Mouse (Mus musculus) spleen, adult 2 months (tissue): Measurements from ENCODE around the gene Zbtb16. TPM values are rescaled to one million over a fixed set of nuclear protein-coding genes. Genes with fewer than 3 reads are reported as not detected.

Source experiments
- DNase-seq, 2 experiments: peaks; one replicate each; pipeline versions ENCODE4 v3.0.0 to v3.0.0-alpha.2; 2012 to 2021; ENCODE audit warnings: low spot score in 2 of 2, low read depth in 1 of 2
- H3K27ac ChIP-seq: fragments of 200-500 bp; 2 replicates; pipeline ENCODE4 v1.5.1; 2012; ENCODE audit warnings: low read length, inconsistent platforms; ENCODE audit not compliant: insufficient read depth
- H3K27me3 ChIP-seq: fragments of 200-500 bp; 2 replicates; pipeline ENCODE4 v1.6.1; 2012; ENCODE audit warnings: mild to moderate bottlenecking, moderate library complexity, low read length, inconsistent platforms; ENCODE audit not compliant: control insufficient read depth, insufficient read depth
- H3K36me3 ChIP-seq: fragments of 200-500 bp; 2 replicates; pipeline ENCODE4 v1.6.1; 2012; ENCODE audit warnings: mild to moderate bottlenecking, low read length, inconsistent platforms; ENCODE audit not compliant: control insufficient read depth, insufficient read depth
- H3K4me1 ChIP-seq: fragments of 200-500 bp; 2 replicates; pipeline ENCODE4 v1.6.1; 2011; ENCODE audit warnings: inconsistent platforms; ENCODE audit not compliant: control insufficient read depth, insufficient read depth, insufficient read length
- H3K4me3 ChIP-seq: fragments of 200-500 bp; 2 replicates; pipeline ENCODE4 v1.5.1; 2011; ENCODE audit warnings: mild to moderate bottlenecking, inconsistent platforms; ENCODE audit not compliant: insufficient read depth, insufficient read length; ENCODE audit errors: extremely low read depth
- CTCF ChIP-seq: fragments of 200-500 bp; IDR thresholded peaks from 2 replicates; pipeline ENCODE4 v1.5.1; 2011; ENCODE audit warnings: mild to moderate bottlenecking, inconsistent platforms; ENCODE audit not compliant: insufficient read depth, insufficient read length, insufficient replicate concordance; ENCODE audit errors: extremely low read depth
- POLR2A ChIP-seq: fragments of 200-500 bp; IDR thresholded peaks from 2 replicates; pipeline ENCODE4 v1.6.1; 2011; ENCODE audit warnings: low read depth, low read length, inconsistent platforms
- WGBS: fragments of 180-500 bp; shearing (Covaris S2); methylation state at CpG from one replicate; pipeline ENCODE4 v1.1.7; 2018; 5-methylcytosine and 5-hydroxymethylcytosine counted together
- polyA plus RNA-seq: library from polyadenylated mRNA; depleted of rRNA; stranded (reverse); fragments of >200 nt; gene quantifications from 2 replicates; pipeline ENCODE4 v1.2.3, GENCODE M21; 2012

Gene Zbtb16
- polyA plus RNA-seq, 1 experiment: 2.5 TPM

DNA sequence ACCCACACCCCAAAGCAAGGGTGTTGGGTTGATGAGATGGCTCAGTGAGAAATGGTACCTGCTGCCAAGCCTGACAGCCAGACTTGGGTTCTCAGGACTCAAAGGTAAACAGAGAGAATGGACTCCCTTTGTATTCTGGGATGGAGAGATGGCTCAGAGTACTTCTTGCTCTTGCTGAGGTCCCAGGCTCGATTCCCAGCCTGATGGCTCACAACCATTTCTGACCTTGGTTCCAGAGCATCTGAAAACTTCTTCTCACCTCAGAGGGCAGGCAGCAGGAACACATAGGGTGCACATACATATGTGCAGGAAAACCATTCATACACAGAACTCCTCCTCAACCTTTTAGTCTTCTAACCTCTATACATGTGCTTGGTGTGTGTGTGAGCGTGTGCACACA lies 185.2 kb downstream of the Zbtb16 start:
- TF ChIP-seq POLR2A (no peak), CTCF (no peak)
- Histone ChIP-seq H3K27ac (no peak overlapping the region), H3K4me3 (no peak overlapping the region), H3K36me3 (no peaks in the 10 kb centered on the region), H3K27me3 (peaks cover 6% of the 10 kb centered on the region; the same call in 1 of the 2 replicates), H3K4me1 (0 out of 2 replicates have a peak, but pooled peaks cover 2% of the 10 kb centered on the region)
- 85% methylated on average over 2 of the region's 2 CpGs for WGBS
- no peak for DNase-seq

DNA sequence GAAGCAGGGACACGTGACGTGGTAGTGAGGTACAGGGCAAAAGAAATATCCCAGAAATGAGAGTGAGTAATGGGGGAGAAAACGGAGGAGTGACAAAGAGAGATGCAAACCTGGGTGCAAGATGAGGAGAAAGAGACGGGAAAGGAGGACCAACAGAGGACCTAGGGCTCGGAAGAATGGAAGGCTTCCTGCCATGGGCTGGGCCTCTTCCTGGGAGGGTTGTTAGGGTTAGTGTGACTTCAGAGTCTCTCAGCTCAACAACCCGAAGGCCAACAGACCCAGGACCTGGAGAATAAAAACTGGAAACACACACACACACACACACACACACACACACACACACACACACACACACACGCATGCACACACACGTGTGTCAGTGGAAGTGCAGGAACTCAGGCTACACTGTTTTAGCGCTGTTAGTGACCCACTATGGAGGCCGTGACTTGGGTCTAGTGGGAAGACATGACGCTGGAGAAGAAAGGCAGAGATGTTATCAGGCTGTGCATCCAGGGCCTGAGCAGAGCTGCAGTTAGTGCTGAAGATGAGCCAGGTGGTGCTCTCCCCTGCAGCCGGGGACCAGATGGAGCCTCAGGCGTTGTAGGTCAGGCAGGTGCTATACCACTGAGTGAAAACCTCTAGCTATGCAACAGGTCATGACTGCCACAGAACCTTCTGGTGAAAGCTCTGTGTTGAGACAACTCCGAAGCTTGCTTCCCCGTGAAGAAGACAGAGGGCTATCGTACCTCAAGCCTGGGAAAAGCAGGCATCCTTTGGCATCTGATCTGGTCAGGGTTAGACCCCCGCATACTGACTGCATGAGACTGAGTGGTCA lies 186.0 kb downstream of the Zbtb16 start:
- 70% methylated on average over 17 of the region's 17 CpGs for WGBS
- DNase-seq: no peak
- H3K4me1 ChIP-seq: 0 out of 2 replicates have a peak, but pooled peaks cover 2% of the 10 kb centered on the region
- H3K27ac ChIP-seq: no peak overlapping the region
- TF ChIP-seq POLR2A (no peak), CTCF (no peak)
- H3K36me3 ChIP-seq: no peaks in the 10 kb centered on the region
- H3K4me3 ChIP-seq: no peak overlapping the region
- H3K27me3 ChIP-seq: peaks cover 6% of the 10 kb centered on the region; the same call in 1 of the 2 replicates

DNA sequence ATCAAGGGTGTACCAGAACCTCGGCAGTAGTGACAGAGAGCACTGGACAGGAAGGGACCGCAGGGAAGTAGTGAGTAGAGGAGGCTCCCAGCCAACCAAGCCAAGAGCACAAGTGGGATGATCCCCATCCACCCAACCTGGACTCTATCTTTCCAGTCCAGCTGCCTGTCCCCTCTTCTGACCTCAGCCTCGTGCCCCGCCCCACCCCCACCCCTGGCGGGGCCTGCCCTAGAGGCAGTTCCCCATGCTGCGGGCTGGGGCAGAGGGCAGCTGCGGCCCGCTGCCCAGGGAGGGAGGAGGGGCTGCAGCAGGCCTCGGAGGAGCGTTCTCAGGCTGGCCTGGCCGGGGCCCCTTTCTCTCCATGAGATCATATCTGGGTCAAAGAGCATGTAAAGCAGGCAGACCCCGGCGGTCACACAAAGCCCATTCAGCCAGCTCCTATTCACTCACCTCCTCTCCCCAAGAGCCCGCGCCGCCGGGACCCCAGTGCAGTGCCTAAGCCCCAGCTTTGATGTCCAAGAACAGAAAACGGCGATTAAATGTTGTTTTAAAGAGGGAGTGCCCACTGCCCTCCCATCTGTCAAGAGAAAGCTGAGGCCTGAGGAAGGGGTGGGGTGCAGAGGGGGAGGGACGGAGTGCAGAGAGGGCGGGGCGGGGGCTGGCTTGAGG lies 186.8 kb downstream of the Zbtb16 start:
- no peak for TF ChIP-seq POLR2A
- TF ChIP-seq CTCF: no peak
- no peak for DNase-seq
- no peak overlapping the region for H3K4me3 ChIP-seq

DNA sequence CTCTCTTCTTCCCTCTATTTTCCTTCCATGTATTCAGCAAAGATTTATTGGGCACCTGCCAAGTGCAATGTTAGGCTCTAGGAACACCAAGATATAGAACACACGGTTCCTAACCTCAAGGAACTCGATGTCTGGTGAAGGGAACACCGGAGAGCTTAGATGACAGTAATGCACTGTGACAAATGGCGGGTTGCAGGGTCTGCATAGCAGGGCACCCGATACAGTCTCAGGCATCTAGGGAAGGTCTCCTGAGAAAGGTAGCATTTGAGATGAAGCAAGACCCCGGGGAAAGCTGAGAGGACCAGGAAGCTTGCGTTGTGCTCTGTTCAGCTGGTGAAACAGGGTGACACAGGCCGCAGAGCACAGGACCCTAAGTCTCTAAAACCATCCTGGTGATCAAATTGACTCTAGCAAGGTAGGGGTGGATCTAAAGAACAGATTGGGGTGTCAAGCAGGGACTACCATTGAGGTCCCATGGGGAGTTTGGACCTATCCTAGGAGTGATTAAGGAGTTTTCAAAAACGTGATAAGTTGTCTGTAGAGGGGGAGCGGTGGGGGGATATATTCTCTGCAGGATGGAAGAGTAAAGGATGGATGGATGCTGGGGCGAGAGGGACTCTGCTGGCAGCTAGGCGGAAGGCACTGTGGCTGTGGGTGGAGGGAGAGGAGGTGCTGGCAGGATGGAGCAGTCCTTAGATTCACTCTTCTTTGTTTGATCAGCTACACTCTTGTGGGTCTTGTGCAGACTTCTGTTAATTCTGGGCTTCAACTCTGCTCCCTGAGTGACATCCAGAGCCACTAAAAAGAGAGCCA lies 187.5 kb downstream of the Zbtb16 start:
- Histone ChIP-seq H3K4me3 (no peak overlapping the region), H3K36me3 (no peaks in the 10 kb centered on the region), H3K4me1 (0 out of 2 replicates have a peak, but pooled peaks cover 2% of the 10 kb centered on the region), H3K27me3 (peaks cover 6% of the 10 kb centered on the region; the same call in 1 of the 2 replicates), H3K27ac (no peak overlapping the region)
- TF ChIP-seq CTCF (no peak), POLR2A (no peak)
- 73% methylated on average over 12 of the region's 12 CpGs for whole genome bisulfite sequencing
- no peak for DNase-seq

More for the DNA sequence above, 186.8 kb downstream of the Zbtb16 start:
- Histone ChIP-seq H3K27me3 (peaks cover 6% of the 10 kb centered on the region; the same call in 1 of the 2 replicates), H3K36me3 (no peaks in the 10 kb centered on the region), H3K4me1 (0 out of 2 replicates have a peak, but pooled peaks cover 2% of the 10 kb centered on the region), H3K27ac (no peak overlapping the region)
- 18% methylated on average over 22 of the region's 22 CpGs for WGBS

DNA sequence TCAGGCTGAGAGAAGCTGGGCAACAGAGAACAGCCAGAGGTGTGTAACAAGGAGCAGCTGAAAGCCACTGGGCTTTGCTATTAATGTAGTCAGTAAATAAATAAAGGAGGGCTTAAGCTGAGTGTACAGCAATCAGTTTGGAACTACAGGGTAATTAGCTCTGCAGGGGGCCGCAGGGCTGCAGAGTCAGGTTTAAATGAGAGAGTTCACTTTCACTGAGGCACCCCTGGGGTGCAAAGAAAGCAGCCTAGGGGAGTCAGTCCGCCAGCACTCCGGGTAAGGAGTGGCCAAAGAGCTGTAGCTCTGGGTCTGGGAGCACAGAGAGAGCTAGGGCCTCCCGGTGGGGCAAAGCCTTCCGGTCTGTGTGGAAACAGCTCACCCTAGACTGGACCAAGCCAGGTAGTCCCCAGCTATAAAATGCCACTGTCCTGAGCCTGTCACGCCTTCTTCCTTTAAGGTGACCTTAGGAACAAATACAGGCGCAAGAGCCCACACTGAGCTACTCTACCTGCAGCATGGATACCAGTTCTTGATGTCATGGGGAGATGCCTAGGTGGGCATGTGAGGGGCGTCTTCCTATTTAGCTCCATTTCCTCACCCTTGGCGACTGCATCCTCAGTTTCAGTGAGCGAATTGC lies 188.3 kb downstream of the Zbtb16 start:
- Histone ChIP-seq H3K36me3 (no peaks in the 10 kb centered on the region), H3K4me3 (no peak overlapping the region), H3K4me1 (0 out of 2 replicates have a peak, but pooled peaks cover 2% of the 10 kb centered on the region), H3K27me3 (peaks cover 6% of the 10 kb centered on the region; the same call in 1 of the 2 replicates), H3K27ac (no peak overlapping the region)
- TF ChIP-seq POLR2A (no peak), CTCF (no peak)
- no peak for DNase-seq
- WGBS: 76% methylated on average over 10 of the region's 10 CpGs
